Mouse (Mus musculus): ENCODE measurements at regions not wholly inside any gene's neighbourhood (a gene's known extent, or its start where the extent isn't known, plus 50 kb on each side); places are given as distances from the start of the nearest gene placed in this dataset.

DNA sequence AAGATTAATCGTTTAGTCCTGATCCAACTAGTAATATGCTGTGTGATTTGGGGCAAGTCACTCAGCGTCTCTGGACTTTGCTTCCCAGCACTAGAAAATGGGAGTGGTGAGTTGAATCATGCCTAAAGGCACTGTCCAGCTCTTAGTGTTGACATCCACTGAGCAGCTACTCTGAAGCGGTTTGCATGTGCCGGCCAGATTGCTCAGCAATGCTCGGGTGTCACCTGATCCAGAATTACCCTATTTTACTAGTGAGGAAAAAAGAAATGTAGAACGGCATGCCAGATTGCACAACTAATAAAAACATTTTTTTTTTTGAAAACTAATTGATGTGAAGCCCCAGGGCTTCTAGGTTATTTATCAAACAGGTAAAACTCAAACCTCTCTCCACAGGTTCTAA is 122.0 kb upstream of the Slc44a1 start:
- WGBS = 82% methylated on average over 6 of the region's 6 CpGs
- Histone ChIP-seq H3K36me3 (ENCODE audit: poor library complexity, severe bottlenecking) (no peaks in the 10 kb centered on the region), H3K27me3 (no peaks in the 10 kb centered on the region), H3K4me1 (peaks cover 51% of the 10 kb centered on the region), H3K9me3 (replicated peaks) (no peaks in the 10 kb centered on the region), H3K4me2 (no peak overlapping the region), H3K27ac (peak overlapping the region; percentile 76), H3K9ac (no peak overlapping the region), H3K4me3 (no peak overlapping the region)
- no peak for ATAC-seq

DNA sequence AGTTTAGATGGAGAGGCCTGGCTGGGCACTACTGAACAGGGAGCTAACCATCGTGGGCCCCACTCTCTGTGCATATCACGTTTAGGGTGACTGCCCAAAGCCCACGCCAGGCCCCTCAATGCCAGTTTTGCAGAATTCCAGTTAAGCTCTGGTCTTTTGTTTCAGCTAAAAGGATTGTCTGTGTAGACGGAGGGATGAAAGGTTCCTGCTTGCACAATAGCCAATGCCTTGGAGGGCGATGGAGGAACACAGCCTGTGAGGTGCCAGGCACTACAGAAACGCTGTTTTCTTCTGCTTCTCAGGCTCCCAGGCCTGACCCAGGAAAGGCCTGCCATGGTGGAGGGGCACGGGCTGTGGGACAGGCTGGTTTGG is 122.8 kb upstream of the Slc44a1 start:
- 6% methylated on average over 7 of the region's 7 CpGs for WGBS
- peak overlapping the region; percentile 76 for H3K27ac ChIP-seq
- ATAC-seq = peak; percentile 60
- H3K4me2 ChIP-seq = no peak overlapping the region
- H3K4me3 ChIP-seq = no peak overlapping the region
- 0 out of 2 replicates have a peak overlapping the region, but pooled peaks have one; percentile 1 for H3K9ac ChIP-seq
- H3K4me1 ChIP-seq = peaks cover 51% of the 10 kb centered on the region
- H3K36me3 ChIP-seq (ENCODE audit: poor library complexity, severe bottlenecking) = no peaks in the 10 kb centered on the region
- no peaks in the 10 kb centered on the region for H3K9me3 ChIP-seq (replicated peaks)
- H3K27me3 ChIP-seq = no peaks in the 10 kb centered on the region

DNA sequence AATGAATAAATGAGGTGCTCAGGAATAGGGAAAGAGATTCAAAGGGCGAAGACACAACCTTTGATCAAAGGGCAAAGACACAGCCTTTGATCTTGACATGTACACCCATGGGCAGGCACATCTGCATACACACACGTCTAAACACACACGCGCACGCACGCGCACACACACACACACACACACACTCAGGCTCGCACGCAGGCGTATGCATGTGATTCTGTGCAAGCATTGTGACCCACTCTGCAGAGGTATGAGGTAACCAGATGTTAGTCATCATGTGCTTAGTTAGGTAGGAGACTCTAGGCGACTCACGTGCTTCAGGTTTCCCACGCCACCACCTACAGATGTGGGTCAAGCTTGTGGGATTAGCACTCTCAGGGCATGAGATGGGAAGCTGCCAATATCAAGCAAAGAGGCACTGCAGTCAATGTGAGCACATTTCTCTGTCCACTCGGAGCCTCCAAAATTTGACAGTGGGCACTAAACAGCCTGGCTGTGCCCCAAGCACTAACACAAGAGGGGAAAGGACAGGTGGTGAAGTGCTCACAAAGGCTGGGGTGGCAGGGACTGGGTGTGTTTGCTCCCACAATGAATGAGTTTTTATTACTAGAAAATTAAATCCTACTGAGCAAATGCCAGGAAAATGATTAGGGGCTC is 123.3 kb upstream of the Slc44a1 start:
- Histone ChIP-seq H3K27me3 (no peaks in the 10 kb centered on the region), H3K36me3 (ENCODE audit: poor library complexity, severe bottlenecking) (no peaks in the 10 kb centered on the region), H3K9ac (no peak overlapping the region), H3K4me2 (no peak overlapping the region), H3K27ac (peak overlapping the region; percentile 76), H3K4me1 (peaks cover 51% of the 10 kb centered on the region), H3K4me3 (no peak overlapping the region), H3K9me3 (replicated peaks) (no peaks in the 10 kb centered on the region)
- 82% methylated on average over 14 of the region's 14 CpGs for WGBS
- peak; percentile 28 for ATAC-seq

DNA sequence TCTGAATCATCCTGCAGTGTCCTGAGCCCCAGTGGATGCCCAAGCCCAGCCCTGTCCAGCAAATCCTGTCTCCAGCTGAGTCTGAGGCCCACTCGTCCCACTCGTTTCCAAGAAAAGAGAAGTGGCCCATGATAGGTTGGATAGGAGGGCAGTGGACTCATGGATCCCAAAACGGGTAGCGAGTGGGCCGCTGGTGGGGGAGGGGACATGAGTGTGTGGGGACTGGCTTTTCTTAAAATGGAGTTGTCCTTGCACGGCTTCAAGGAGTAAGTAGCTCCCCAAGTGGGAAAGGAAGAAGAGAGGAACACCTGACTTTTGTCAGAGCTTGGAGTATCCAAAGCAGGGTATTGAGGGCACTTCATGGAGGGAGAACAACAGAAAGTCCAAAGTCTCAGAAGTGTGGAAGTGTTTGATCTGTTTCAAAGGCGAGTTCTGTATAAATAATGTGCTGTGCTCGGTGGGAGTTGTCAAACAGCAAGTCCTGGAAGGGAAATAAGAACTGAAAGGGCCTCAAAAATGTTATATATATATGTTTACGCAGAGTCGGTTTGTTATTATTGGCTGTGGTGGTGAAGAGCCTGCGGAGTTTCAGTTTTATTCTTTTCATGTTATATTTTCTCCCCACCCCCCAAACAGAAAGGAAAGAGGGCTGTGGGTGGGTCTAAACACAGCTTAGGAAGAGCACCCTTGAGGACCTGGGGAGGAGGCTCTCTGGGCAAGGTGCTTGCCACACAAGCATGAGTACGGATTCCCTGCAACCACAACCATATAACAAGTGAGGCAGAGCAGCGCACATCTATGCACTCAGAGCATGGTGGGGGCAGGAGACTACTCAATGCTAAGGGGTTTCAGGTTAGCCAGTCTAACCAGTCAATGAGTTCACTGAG is 124.1 kb upstream of the Slc44a1 start:
- H3K9me3 ChIP-seq (replicated peaks) = no peaks in the 10 kb centered on the region
- 76% methylated on average over 13 of the region's 13 CpGs for WGBS
- H3K9ac ChIP-seq = no peak overlapping the region
- no peak for ATAC-seq
- H3K4me1 ChIP-seq = peaks cover 46% of the 10 kb centered on the region
- no peaks in the 10 kb centered on the region for H3K27me3 ChIP-seq
- no peaks in the 10 kb centered on the region for H3K36me3 ChIP-seq (ENCODE audit: poor library complexity, severe bottlenecking)
- no peak overlapping the region for H3K4me3 ChIP-seq
- H3K27ac ChIP-seq = peak overlapping the region; percentile 76
- H3K4me2 ChIP-seq = no peak overlapping the region; the same call in 1 of the 2 replicates

DNA sequence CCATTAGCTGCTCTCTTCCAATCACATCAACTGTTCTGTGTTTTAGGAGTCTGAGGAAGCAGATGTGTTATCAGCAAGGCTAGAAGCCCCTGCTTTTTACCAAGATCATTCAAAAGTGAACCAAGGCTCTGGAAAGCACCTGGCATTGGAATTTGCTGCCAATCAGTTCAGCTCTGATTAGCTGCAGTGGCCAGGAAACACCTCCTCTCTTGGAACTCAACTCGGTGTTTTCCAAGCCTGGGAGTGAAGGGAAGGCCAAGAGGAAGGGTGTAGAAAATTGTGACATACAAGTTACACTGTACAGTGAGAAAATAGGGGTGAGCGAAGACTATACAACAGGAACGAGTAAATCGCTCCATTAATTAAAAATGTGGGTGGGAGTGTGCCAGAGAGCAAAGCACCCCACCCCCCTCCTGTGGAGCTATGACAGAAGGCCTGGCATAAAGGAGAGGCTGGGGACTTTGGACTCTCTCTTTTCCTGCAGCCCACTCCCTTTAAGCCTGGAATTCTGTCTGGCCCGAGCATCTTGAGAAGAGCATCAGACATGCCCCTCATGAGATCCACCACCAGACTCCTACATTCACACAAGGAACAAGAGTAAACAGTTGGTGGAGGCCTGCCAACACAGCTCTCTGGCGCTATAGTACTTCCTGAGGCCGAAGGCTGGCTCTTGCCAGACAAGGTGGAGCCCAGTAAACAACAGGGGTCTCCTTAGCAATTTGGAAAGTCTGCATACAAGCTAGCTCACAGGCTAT is 124.9 kb upstream of the Slc44a1 start:
- peak; percentile 60 for ATAC-seq
- H3K4me3 ChIP-seq = no peak overlapping the region
- no peaks in the 10 kb centered on the region for H3K27me3 ChIP-seq
- H3K27ac ChIP-seq = peak overlapping the region; percentile 76
- no peak overlapping the region for H3K9ac ChIP-seq
- H3K4me1 ChIP-seq = peaks cover 44% of the 10 kb centered on the region
- no peaks in the 10 kb centered on the region for H3K36me3 ChIP-seq (ENCODE audit: poor library complexity, severe bottlenecking)
- no peaks in the 10 kb centered on the region for H3K9me3 ChIP-seq (replicated peaks)
- WGBS = 44% methylated on average over 7 of the region's 7 CpGs
- no peak overlapping the region; the same call in 1 of the 2 replicates for H3K4me2 ChIP-seq

DNA sequence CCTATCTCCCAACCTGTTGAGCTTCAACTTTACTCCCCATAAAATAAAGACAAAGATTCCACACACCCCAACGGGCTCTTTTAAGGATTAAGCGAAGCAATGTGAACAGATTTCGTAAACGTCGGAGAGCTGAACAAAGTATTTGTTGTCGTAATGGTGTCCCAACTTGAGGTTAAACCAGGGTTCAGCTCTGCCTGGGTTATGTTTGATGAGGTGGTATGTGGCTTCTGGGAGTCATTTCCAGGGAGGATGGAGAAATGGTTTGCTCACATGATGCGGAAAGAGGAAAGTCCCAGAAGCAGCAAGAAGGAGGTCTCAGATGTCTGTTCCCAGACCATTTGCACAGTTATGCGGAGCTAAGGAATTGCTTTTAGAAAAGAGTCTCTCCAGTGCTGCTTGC is 126.1 kb upstream of the Slc44a1 start:
- WGBS = 89% methylated on average over 8 of the region's 8 CpGs

DNA sequence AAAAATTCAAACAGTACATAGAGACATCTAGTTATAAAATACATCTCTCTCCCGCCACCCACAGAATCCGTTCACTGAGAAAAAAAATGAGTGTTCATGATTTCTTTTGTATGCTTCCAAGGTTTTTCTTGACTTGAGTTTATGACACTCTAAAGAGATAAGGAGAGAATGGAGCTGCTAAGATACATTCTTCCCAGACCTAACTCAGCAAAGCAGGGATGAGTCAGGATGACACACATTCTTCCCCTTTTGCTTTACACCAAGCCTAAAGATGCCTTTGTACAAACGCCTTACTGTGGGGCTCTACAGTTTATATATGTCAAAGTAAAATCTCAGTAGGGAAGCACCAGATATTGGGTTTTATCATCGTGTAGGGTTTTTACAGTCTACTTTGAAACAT is 133.1 kb upstream of the Slc44a1 start:
- H3K4me1 ChIP-seq = no peaks in the 10 kb centered on the region
- no peak for ATAC-seq
- H3K4me2 ChIP-seq = no peak overlapping the region
- no peaks in the 10 kb centered on the region for H3K36me3 ChIP-seq (ENCODE audit: poor library complexity, severe bottlenecking)
- WGBS = 84% methylated on average over 4 of the region's 4 CpGs
- no peak overlapping the region for H3K27ac ChIP-seq
- H3K4me3 ChIP-seq = no peak overlapping the region
- no peaks in the 10 kb centered on the region for H3K9me3 ChIP-seq (replicated peaks)
- no peaks in the 10 kb centered on the region for H3K27me3 ChIP-seq
- no peak overlapping the region for H3K9ac ChIP-seq

More for the DNA sequence above, 126.1 kb upstream of the Slc44a1 start:
- no peaks in the 10 kb centered on the region for H3K9me3 ChIP-seq (replicated peaks)
- no peak overlapping the region for H3K4me2 ChIP-seq
- no peak overlapping the region for H3K4me3 ChIP-seq
- no peak overlapping the region for H3K9ac ChIP-seq
- H3K4me1 ChIP-seq = peaks cover 44% of the 10 kb centered on the region
- H3K27ac ChIP-seq = no peak overlapping the region
- H3K36me3 ChIP-seq (ENCODE audit: poor library complexity, severe bottlenecking) = no peaks in the 10 kb centered on the region
- ATAC-seq = no peak
- no peaks in the 10 kb centered on the region for H3K27me3 ChIP-seq

DNA sequence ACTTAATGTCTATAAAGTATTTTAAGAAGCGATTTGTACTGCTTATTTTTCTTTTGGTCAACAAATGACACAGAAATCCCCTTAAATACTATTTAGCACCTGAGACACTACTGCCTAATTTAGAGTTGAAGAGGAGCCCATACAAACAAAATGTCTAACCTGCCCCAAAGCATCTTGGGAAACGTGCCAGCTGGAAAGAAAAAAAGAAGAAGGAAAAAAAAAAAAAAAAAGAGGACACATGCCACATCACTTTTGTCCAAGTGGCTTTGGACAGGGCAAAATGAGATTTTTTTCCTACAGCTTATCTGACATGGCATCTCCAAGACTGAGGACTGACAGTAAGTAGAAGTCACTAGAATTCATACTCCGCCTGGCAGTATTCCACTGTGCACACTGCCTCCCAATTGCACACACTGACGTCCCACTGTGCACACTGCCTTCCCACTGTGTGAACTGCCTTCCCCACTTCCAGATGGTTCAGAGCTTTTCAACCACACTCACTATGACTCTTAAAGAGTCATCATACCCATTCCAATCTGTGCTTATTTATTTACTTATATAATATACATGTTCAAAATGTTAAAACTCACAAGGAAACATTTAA is 135.3 kb upstream of the Slc44a1 start:
- no peak overlapping the region for H3K4me3 ChIP-seq
- 83% methylated on average over 4 of the region's 4 CpGs for WGBS

DNA sequence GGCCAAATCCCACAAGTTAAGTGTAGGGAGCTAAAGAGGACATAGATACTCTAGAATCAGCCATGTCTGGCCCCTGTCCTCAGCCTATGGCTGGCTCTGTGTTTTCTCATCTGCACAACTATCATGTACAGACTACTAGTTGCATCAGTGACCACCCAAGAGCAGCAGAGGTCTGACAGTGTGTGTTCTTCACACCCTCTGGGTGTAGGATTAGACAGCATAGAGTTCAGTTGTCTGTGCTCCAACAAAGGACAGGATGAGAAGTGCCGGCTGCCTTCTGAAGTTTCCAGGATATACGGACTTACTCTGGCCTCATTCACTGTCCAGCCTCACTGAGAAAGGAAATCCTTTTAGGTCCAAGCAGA is 135.9 kb upstream of the Slc44a1 start:
- no peak overlapping the region for H3K4me3 ChIP-seq
- H3K9ac ChIP-seq = no peak overlapping the region
- no peak for ATAC-seq
- H3K4me2 ChIP-seq = no peak overlapping the region
- H3K4me1 ChIP-seq = no peaks in the 10 kb centered on the region
- WGBS = 79% methylated on average over 2 of the region's 2 CpGs
- no peak overlapping the region for H3K27ac ChIP-seq
- H3K27me3 ChIP-seq = no peaks in the 10 kb centered on the region
- H3K9me3 ChIP-seq (replicated peaks) = no peaks in the 10 kb centered on the region
- H3K36me3 ChIP-seq (ENCODE audit: poor library complexity, severe bottlenecking) = no peaks in the 10 kb centered on the region

More for the DNA sequence above, 135.3 kb upstream of the Slc44a1 start:
- ATAC-seq = no peak
- no peaks in the 10 kb centered on the region for H3K9me3 ChIP-seq (replicated peaks)
- no peaks in the 10 kb centered on the region for H3K27me3 ChIP-seq
- H3K4me1 ChIP-seq = no peaks in the 10 kb centered on the region
- no peaks in the 10 kb centered on the region for H3K36me3 ChIP-seq (ENCODE audit: poor library complexity, severe bottlenecking)
- H3K9ac ChIP-seq = no peak overlapping the region
- no peak overlapping the region for H3K27ac ChIP-seq
- H3K4me2 ChIP-seq = no peak overlapping the region

DNA sequence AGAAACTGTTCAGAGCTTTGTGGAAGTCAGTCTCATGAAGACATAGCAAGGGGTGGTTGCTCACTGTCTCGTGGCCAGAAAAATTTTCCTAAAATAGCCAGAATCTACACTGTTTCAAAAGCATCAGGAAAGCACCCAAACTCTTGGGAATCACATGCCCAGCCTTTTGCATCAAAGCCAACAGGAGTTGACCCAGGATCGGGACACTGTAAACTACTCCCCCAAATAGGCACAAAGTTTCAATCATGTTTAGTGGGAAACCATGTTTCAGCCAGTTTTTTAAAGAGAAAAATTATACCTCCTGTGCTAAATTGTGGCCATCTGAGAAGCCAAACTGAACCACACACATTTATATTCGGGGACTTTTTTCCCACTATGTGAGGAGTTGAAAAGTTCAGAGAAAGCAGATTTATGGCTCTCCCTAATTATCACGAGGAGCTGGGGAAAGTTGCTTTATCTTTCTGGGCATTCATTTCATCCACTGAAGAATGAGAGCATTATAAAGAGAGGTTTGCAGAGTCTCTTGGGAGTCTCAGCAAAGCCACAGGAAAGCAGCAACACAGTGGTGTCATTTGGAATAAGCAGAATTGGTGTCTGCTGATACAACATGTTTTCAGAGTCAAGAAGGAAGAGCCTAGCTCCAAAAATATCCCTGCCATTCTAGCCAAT is 136.5 kb upstream of the Slc44a1 start:
- no peak for ATAC-seq
- H3K27me3 ChIP-seq = no peaks in the 10 kb centered on the region
- no peaks in the 10 kb centered on the region for H3K9me3 ChIP-seq (replicated peaks)
- H3K9ac ChIP-seq = no peak overlapping the region
- H3K4me2 ChIP-seq = no peak overlapping the region
- no peaks in the 10 kb centered on the region for H3K36me3 ChIP-seq (ENCODE audit: poor library complexity, severe bottlenecking)
- 69% methylated on average over 4 of the region's 4 CpGs for WGBS
- no peak overlapping the region for H3K4me3 ChIP-seq
- no peaks in the 10 kb centered on the region for H3K4me1 ChIP-seq
- no peak overlapping the region for H3K27ac ChIP-seq

DNA sequence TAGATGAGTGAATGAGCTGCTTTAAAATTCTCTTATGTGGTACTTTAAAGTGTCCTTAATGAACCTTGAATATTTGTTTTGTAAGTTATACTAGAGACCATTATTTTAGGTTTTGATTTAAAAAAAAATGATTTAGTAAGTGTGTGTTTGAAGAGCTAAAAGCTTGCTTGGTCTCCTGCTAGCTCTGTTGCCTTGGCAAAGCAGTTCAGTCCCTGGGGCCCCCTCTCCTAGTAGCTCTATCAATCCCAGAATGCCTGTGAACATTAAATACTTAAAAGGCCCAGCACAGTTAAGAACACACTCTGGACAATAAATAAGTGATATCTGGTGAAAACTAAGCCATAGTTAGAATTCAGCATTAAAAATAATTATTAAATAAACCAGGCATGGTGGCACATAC is 138.3 kb upstream of the Abca1 start:
- peaks cover 4% of the 10 kb centered on the region for H3K9me3 ChIP-seq (replicated peaks)
- no peaks in the 10 kb centered on the region for H3K36me3 ChIP-seq (ENCODE audit: poor library complexity, severe bottlenecking)
- no peaks in the 10 kb centered on the region for H3K27me3 ChIP-seq
- H3K27ac ChIP-seq = no peak overlapping the region
- ATAC-seq = no peak
- H3K4me1 ChIP-seq = no peaks in the 10 kb centered on the region
- no peak overlapping the region for H3K4me3 ChIP-seq
- no peak overlapping the region for H3K9ac ChIP-seq
- no peak overlapping the region for H3K4me2 ChIP-seq
